Mouse (Mus musculus): ENCODE data around the gene Rhof.

DNA sequence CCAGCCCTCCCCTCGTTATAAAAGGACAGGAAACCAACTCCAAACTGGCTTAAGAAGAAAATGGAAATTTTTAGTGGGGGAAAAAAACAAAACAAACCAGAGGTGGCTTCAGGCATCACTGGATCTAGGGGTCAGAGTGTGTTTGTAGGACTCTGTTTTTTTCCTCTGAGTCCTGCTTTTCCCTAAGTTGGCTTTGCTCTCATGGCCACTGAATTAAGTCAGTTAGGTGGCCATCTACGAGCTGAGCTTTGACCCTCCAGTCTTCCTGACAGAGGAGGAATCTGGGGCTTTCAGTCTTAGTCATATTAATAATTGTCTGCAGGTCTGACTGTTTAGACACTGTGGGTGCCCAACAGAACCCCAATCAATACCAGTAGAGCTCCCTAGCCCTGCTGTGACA lies 34.0 kb downstream of the Rhof start:
- TF ChIP-seq CTCF (IDR thresholded peaks at IDR 0.05; ENCODE audit: low read depth, low read length) (no peak), POLR2A (IDR thresholded peaks at IDR 0.05; ENCODE audit: extremely low read depth, insufficient read depth, low read length) (no peak)
